Mouse (Mus musculus): ENCODE measurements around the gene Fam98c. TPM values are rescaled to one million over a fixed set of nuclear protein-coding genes. Genes with fewer than 3 reads are reported as not detected.

Gene Fam98c
- polyA plus RNA-seq, 1 experiment from 2014 or later: 24.8 TPM

DNA sequence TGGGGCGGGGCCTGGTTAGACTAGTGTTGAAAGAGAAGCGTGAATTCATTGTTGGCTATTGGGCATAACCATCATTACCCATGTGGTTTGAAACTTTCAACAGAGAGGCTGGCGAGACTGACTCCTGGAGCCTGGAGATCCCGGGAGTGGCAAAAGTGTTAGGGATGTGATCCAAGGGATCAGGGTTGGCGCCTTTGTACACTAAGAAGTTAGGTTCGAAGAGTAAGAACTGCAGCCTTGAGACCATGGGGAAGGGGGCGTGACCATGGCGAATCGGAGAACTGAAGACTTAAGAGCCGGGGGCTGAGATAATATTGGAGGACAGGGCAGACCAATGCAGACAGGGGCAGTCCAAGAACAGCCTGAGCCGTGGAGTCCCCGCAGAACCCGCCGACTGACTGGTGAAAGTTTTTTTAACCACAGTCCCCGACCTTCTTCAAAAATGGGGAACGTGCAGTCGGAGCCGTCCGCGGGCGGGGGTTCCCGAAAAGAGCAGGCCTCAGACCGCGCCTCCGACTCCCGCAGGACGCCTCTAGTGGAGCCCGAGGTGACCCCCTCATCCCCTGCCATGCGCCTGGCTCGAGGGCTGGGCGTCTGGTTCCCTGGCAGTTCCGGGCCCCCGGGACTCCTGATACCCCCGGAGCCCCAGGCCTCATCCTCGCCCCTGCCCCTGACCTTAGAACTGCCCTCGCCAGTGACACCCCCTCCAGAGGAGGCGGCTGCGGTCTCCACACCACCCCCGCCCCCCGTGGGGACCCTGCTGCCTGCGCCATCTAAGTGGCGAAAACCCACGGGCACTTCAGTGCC is 14.9 kb upstream of the Fam98c start:
- peak overlapping the region; percentile 19; the same call in 1 of the 2 replicates for H3K9ac ChIP-seq
- peaks cover 25% of the 10 kb centered on the region for H3K36me3 ChIP-seq
- 3% methylated on average over 43 of the region's 43 CpGs for WGBS
- no peaks in the 10 kb centered on the region for H3K9me3 ChIP-seq
- H3K27ac ChIP-seq: no peak overlapping the region
- peak overlapping the region; percentile 81 for H3K4me2 ChIP-seq
- H3K4me1 ChIP-seq: peaks cover 24% of the 10 kb centered on the region
- H3K4me3 ChIP-seq (replicated peaks): peak overlapping the region; percentile 62
- ATAC-seq (ENCODE audit: insufficient read depth, low FRiP score, low read depth): no peak
- peaks cover 37% of the 10 kb centered on the region for H3K27me3 ChIP-seq (replicated peaks)

DNA sequence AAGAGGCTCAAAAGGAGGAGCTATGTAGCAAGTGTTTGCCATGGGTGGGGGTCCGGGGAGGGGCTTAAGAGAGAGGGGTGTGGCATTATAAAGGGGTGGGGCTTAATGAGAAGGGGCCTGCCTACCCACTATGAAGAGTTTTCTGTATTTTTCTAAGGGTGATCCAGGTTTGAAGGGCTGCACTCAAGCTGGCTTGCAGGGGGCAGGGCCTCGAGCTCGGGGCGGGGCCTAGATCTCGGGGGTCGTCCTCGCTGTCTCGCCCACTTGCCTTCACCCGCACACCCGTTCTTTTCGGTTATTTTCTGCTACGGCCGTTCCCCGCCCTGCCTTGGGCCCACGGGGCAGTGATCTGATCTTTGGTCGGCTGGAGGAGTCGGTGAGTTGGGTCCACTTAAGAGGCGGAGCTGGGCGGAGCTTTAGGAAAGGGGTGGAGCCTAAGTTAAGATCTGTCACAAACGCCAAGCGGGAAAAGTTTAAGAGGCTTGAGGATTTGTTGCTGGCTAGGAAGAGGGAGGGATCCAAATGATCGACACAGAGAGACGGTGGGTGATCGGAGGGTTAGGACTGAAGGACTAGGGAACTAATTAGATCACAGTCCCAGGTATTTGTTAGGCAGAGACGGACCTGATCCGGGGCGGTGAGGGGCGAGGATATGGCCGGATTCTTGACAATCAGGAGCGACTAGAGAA is 14.2 kb upstream of the Fam98c start, which contains the start of the genes Ggn and Spred3:
Gene Ggn, plus strand, starts transcription at position 145 of the 689 bp plus-strand sequence.
Gene Spred3, minus strand, starts transcription at position 346 of the 689 bp plus-strand sequence.
- no peaks in the 10 kb centered on the region for H3K9me3 ChIP-seq
- peaks cover 37% of the 10 kb centered on the region for H3K27me3 ChIP-seq (replicated peaks)
- peaks cover 24% of the 10 kb centered on the region for H3K4me1 ChIP-seq
- peak; percentile 59 for ATAC-seq (ENCODE audit: insufficient read depth, low FRiP score, low read depth)
- H3K36me3 ChIP-seq: peaks cover 17% of the 10 kb centered on the region
- H3K4me3 ChIP-seq (replicated peaks): peak within 1 kb of the TSS; percentile 62
- H3K27ac ChIP-seq: peak within 1 kb of the TSS; percentile 83
- H3K4me2 ChIP-seq: peak within 1 kb of the TSS; percentile 81
- under 1% methylated on average over 30 of the region's 30 CpGs for WGBS
- peak within 1 kb of the TSS; percentile 25 for H3K9ac ChIP-seq

DNA sequence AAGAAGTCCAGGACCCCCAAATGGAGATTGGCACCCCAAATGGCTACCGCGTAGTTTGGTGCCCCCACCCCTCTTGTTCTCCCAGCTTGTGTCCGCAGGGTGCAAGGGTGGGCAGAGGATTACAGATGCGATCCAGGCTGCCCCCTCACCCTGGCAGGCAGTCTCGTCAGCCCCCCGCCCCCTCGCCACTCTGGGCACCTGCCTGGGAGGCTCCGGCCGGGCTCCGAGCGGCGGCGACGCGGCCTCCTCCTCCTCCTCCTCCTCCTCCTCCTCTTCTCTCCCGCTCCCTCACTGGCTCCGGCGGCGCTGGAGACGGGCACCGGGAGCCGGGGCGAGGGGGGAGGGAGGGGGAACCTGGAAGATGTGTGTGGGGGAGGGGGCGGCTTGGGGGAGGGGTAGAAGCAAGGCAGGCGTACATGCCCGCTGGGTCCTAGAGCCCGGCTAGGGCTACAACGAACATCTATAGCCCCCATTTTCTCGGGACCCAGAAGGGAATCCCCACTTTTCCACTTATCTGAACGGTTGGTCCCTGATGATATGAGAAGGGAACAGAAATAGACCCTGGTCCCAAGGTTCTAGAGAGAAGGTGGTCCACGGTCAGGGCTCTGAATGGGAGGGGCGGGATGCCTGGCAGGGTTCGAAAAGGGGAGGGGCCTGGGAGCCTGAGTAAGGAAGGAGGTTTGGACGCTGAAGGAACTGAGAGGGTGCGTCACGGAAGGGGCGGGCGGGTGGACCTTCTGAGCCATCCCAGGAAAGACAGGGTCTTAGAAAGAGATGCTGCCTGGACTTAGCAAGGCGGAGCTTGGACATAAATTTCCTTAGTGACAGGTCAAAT is 13.4 kb upstream of the Fam98c start:
- peak; percentile 78 for ATAC-seq (ENCODE audit: insufficient read depth, low FRiP score, low read depth)
- H3K27me3 ChIP-seq (replicated peaks): peaks cover 37% of the 10 kb centered on the region
- H3K4me1 ChIP-seq: peaks cover 24% of the 10 kb centered on the region
- peak overlapping the region; percentile 25; the same call in 1 of the 2 replicates for H3K9ac ChIP-seq
- peak overlapping the region; percentile 81 for H3K4me2 ChIP-seq
- H3K27ac ChIP-seq: peak overlapping the region; percentile 83
- peak overlapping the region; percentile 62 for H3K4me3 ChIP-seq (replicated peaks)
- WGBS: under 1% methylated on average over 35 of the region's 39 CpGs
- H3K9me3 ChIP-seq: no peaks in the 10 kb centered on the region
- H3K36me3 ChIP-seq: peaks cover 10% of the 10 kb centered on the region; the same call in 1 of the 2 replicates

DNA sequence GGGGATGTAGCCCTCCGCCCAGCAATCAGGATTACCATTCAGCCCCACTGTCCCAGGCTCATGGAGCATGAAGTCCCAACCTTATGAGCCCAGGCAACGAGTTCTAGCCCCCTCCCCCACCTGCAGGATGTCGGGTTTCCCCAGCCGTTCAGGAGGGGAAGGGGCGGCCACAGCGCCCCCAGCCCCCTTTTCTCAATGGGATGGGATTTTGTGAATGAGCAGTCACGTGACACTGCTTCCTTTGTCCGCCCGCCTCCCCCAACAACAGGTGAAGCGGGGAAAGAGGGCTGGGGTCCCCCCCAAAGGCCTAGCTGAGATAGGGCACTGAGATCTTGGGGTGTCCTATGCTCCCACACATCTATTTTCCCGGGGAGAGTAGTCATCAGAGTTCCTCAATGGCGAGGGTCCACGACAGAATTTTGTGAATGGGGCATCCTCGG is 12.8 kb upstream of the Fam98c start:
- peak overlapping the region; percentile 62 for H3K4me3 ChIP-seq (replicated peaks)
- peak overlapping the region; percentile 81 for H3K4me2 ChIP-seq
- H3K27me3 ChIP-seq (replicated peaks): peaks cover 35% of the 10 kb centered on the region
- peaks cover 24% of the 10 kb centered on the region for H3K4me1 ChIP-seq
- no peak for ATAC-seq (ENCODE audit: insufficient read depth, low FRiP score, low read depth)
- H3K9ac ChIP-seq: peak overlapping the region; percentile 25; the same call in 1 of the 2 replicates
- H3K36me3 ChIP-seq: 0 out of 2 replicates have a peak, but pooled peaks cover 6% of the 10 kb centered on the region
- H3K9me3 ChIP-seq: no peaks in the 10 kb centered on the region
- WGBS: 0% methylated on average over 14 of the region's 14 CpGs
- 0 out of 2 replicates have a peak overlapping the region, but pooled peaks have one; percentile 83 for H3K27ac ChIP-seq

DNA sequence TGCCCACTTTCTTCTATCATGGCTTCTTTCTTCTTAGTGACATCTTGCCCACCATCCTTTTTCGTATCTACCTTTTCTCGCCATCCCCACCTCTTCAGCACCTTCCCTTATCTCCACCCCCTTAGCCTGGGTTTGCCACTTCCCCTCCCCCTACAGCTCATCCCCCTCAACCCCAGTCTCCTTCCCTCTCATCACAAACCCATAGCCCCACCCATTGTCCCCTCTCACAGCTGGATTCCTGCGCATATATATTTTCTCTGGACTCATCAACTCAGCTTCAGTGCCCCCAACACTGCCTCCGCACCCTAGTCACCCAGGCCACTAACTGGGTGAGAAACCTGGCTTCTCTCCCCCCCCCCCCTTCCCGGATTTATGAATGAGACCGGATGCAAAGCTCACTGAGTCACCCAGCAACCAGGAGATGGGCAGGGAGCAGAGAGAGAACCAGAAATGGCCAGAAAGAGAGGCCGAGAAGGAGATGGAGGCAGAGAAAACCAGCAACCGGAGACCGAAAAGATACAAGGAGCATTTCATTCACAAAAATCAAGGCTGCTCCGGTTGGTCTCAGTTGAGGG is 12.2 kb upstream of the Fam98c start:
- ATAC-seq (ENCODE audit: insufficient read depth, low FRiP score, low read depth): no peak
- H3K4me3 ChIP-seq (replicated peaks): peak overlapping the region; percentile 62
- peaks cover 29% of the 10 kb centered on the region for H3K27me3 ChIP-seq (replicated peaks)
- H3K36me3 ChIP-seq: 0 out of 2 replicates have a peak, but pooled peaks cover 3% of the 10 kb centered on the region
- WGBS: 12% methylated on average over 10 of the region's 10 CpGs
- no peak overlapping the region for H3K27ac ChIP-seq
- H3K4me1 ChIP-seq: peaks cover 24% of the 10 kb centered on the region
- H3K9ac ChIP-seq: no peak overlapping the region
- peak overlapping the region; percentile 81 for H3K4me2 ChIP-seq
- no peaks in the 10 kb centered on the region for H3K9me3 ChIP-seq

DNA sequence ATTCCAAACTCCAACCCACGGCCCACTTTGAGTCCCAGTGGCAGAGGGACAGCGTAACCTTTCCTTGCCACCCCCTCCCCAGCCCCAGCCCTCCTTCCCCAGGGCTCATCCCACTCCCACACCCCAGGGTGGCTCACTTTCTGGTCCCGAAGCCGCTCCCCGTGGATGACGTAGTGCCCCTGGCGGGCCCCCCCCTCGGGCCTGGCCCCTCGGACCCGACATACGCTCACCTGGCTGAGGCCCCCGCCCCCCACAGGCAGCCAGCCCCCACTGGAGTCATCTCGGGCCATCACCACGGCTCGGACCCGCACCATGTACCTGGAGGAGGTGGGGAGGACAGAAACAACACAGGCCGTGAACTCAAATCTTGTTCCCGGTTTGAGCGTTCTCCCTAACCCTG is 11.6 kb upstream of the Fam98c start:
- ATAC-seq (ENCODE audit: insufficient read depth, low FRiP score, low read depth): no peak
- H3K4me3 ChIP-seq (replicated peaks): no peak overlapping the region
- peaks cover 24% of the 10 kb centered on the region for H3K27me3 ChIP-seq (replicated peaks)
- peaks cover 24% of the 10 kb centered on the region for H3K4me1 ChIP-seq
- H3K4me2 ChIP-seq: no peak overlapping the region
- H3K27ac ChIP-seq: no peak overlapping the region
- 0 out of 2 replicates have a peak, but pooled peaks cover under 1% of the 10 kb centered on the region for H3K36me3 ChIP-seq
- no peaks in the 10 kb centered on the region for H3K9me3 ChIP-seq
- 27% methylated on average over 18 of the region's 19 CpGs for WGBS
- no peak overlapping the region for H3K9ac ChIP-seq

DNA sequence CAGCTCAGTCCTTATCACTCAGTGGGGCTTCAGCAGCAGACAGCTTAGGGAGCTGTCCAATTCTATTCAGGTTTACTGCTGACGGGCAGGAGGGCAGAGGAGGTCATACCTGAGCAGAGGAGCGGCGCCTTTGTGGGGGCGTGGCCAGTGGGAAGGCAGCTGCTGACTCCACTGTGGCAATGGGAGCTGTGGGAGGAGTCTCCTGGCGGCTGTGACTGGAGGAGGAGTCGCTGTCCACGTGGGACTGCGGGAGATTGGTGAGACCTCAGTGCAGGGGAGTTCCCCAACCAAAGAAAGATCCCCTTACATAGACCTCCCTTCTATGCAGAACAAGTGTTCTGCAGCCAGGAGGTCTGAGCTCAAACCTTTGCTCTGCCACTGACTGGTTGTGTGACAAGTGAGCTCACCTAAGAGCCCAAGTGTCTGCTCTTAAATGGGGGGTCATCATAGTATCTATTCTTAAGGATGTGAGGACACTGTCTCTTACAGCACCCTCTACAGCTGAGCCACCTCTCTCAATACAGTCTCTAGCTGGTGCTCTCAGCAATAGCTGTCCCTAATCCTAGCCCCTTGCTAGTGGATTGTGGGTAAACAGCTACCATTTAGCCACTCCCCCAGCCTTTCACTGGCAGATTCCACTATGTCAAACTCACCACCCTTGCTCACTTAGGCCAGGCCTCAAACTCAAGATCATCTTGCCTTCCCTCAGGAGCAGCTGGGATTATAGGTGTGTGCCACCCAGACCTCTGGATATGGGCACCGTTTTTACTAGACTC is 6.9 kb upstream of the Fam98c start:
- Histone ChIP-seq H3K4me2 (peak overlapping the region; percentile 9; the same call in 1 of the 2 replicates), H3K36me3 (no peaks in the 10 kb centered on the region), H3K9ac (no peak overlapping the region), H3K27me3 (replicated peaks) (0 out of 2 replicates have a peak, but pooled peaks cover 11% of the 10 kb centered on the region), H3K4me1 (0 out of 2 replicates have a peak, but pooled peaks cover 3% of the 10 kb centered on the region), H3K9me3 (no peaks in the 10 kb centered on the region), H3K27ac (no peak overlapping the region), H3K4me3 (replicated peaks) (no peak overlapping the region)
- WGBS: 21% methylated on average over 9 of the region's 9 CpGs
- ATAC-seq (ENCODE audit: insufficient read depth, low FRiP score, low read depth): peak; percentile 76

DNA sequence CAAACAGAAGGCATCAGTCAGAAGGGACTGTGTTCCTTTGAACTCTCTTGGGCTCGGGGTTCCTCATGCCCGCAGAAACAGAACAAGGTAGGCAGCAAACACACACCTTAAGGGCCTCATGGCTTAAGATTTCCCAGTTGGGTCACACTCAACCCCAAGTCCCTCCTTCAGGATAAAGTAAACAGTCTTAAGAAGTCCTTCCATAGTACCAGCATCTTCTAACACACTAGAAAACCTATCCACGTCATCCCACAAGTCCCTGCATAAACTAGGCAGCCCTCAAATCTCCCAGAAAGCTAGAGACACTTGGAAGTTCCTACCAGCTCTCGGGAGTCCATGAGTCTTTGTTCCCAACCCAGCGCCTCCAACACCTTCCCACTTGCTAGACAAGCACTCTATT is 6.3 kb upstream of the Fam98c start:
- H3K9ac ChIP-seq: no peak overlapping the region
- no peaks in the 10 kb centered on the region for H3K9me3 ChIP-seq
- WGBS: 65% methylated on average over 5 of the region's 5 CpGs
- H3K4me2 ChIP-seq: peak overlapping the region; percentile 9; the same call in 1 of the 2 replicates
- H3K27me3 ChIP-seq (replicated peaks): 0 out of 2 replicates have a peak, but pooled peaks cover 7% of the 10 kb centered on the region
- H3K4me3 ChIP-seq (replicated peaks): no peak overlapping the region
- 0 out of 2 replicates have a peak, but pooled peaks cover 3% of the 10 kb centered on the region for H3K4me1 ChIP-seq
- ATAC-seq (ENCODE audit: insufficient read depth, low FRiP score, low read depth): no peak
- no peaks in the 10 kb centered on the region for H3K36me3 ChIP-seq
- no peak overlapping the region for H3K27ac ChIP-seq

DNA sequence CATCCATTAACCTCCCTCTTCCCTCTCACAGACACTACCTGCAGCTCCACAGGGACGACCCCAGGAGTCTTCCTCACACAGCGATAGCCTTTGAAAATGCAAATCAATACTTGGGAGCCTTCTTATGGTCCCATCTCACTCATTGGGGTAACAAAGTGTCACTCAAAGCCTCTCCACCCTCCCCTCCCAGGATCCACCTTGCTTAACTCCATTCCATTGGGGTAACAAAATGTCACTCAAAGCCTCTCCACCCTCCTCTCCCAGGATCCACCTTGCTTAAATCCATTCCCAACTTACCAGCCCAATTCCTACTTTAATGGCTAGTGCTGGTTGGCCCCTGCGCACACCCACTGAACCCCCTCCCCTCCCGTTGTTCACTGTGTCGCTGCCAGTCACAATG is 2.2 kb upstream of the Fam98c start:
- Histone ChIP-seq H3K4me2 (no peak overlapping the region), H3K4me1 (peaks cover 9% of the 10 kb centered on the region; the same call in 1 of the 2 replicates), H3K9me3 (no peaks in the 10 kb centered on the region), H3K36me3 (no peaks in the 10 kb centered on the region; the same call in 1 of the 2 replicates), H3K27me3 (replicated peaks) (0 out of 2 replicates have a peak, but pooled peaks cover 7% of the 10 kb centered on the region), H3K9ac (no peak overlapping the region), H3K4me3 (replicated peaks) (no peak overlapping the region), H3K27ac (no peak overlapping the region)
- 3% methylated on average over 5 of the region's 5 CpGs for WGBS
- ATAC-seq (ENCODE audit: insufficient read depth, low FRiP score, low read depth): no peak

DNA sequence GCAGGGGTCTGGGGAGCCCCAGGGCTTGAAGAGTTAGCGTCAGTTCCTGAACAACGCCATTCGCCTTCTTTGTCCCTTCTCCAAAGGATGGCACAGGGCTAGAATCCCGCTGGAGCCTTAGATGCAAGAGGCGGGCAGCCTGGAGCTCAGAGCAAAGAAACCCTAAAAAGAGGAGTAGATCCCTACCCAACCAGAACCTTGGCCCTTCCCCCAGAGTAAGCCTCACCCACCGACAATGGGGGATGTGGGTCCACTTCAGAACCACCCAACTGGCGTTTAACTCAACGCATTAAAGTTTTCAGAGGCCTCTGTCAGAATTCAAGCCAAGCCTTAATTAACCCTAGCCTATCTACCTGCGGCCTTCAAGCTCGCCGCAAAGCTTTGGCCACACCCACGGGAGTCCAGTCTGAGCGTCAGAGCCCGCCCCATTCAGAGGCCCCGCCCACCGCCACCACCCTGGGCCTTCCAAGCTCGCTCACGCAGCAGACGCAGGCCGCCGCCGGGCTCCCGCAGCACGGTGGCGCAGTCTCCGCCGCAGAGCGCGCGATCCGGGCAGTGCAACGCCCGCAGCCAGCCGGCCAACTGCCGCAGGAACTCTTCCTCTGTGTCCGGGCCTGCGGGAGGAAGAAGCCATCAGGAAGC is 717 bp downstream of the Fam98c start:
- WGBS: 7% methylated on average over 37 of the region's 37 CpGs
- peak overlapping the region; percentile 87 for H3K4me2 ChIP-seq
- 0 out of 2 replicates have a peak, but pooled peaks cover 7% of the 10 kb centered on the region for H3K27me3 ChIP-seq (replicated peaks)
- peaks cover 6% of the 10 kb centered on the region; the same call in 1 of the 2 replicates for H3K4me1 ChIP-seq
- peak overlapping the region; percentile 51 for H3K9ac ChIP-seq
- peak; percentile 81 for ATAC-seq (ENCODE audit: insufficient read depth, low FRiP score, low read depth)
- no peaks in the 10 kb centered on the region; the same call in 1 of the 2 replicates for H3K36me3 ChIP-seq
- no peaks in the 10 kb centered on the region for H3K9me3 ChIP-seq
- peak overlapping the region; percentile 91 for H3K27ac ChIP-seq
- peak overlapping the region; percentile 69 for H3K4me3 ChIP-seq (replicated peaks)

Data from stomach, embryonic 15.5 days (tissue).